Mouse (Mus musculus) E14TG2a.4 (cell line): ENCODE data around the gene 4921524J17Rik.

Experiments used
- H3K27me3 ChIP-seq: 2 replicates; pipeline ENCODE4 v1.6.1; 2014; ENCODE audit warnings: low read length, control low read depth; ENCODE audit not compliant: insufficient read depth
- H3K36me3 ChIP-seq: 2 replicates; pipeline ENCODE4 v1.6.1; 2014; ENCODE audit warnings: low read length, control low read depth; ENCODE audit not compliant: insufficient read depth
- H3K4me1 ChIP-seq: replicated peaks from 2 replicates; pipeline ENCODE4 v1.6.1; 2014; ENCODE audit warnings: low read depth, low read length, control low read depth
- H3K4me3 ChIP-seq: replicated peaks from 2 replicates; pipeline ENCODE4 v1.5.1; 2014; ENCODE audit warnings: mild to moderate bottlenecking, low read length
- H3K9me3 ChIP-seq: 2 replicates; pipeline ENCODE4 v1.6.1; 2014; ENCODE audit warnings: low read length, control low read depth
- CTCF ChIP-seq: conservative IDR thresholded peaks from 2 replicates; pipeline ENCODE4 v1.5.1; 2014; ENCODE audit warnings: low read length
- NANOG ChIP-seq: IDR thresholded peaks from 2 replicates; pipeline ENCODE4 v1.6.1; 2014; ENCODE audit warnings: borderline replicate concordance, low read length, mixed read lengths
- POU5F1 ChIP-seq: IDR thresholded peaks from 2 replicates; pipeline ENCODE4 v1.6.1; 2014; ENCODE audit warnings: low read length, borderline replicate concordance

Gene 4921524J17Rik

DNA sequence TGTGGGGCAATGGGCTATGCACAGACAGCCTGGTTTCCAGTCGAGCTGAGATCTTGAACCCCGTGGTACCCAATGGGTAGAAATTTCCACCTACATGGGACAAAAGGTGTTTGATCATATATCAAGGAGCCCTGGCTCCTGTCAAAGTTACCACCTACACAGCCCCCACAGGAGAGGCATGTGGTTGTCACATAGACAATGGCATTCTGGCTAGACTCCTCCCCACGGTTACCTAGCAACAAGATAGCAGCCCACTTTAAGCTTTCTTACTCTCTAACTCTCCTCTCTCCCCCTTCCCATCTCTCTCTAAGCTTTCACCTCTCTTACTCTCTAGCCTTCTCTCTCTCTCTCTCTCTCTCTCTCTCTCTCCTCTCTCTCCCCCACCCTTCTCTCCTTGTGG lies 27.2 kb downstream of the 4921524J17Rik start:
- peaks cover 17% of the 10 kb centered on the region for H3K36me3 ChIP-seq
- H3K9me3 ChIP-seq = no peaks in the 10 kb centered on the region
- H3K4me1 ChIP-seq = peaks cover 11% of the 10 kb centered on the region
- no peaks in the 10 kb centered on the region for H3K27me3 ChIP-seq
- H3K4me3 ChIP-seq = no peak overlapping the region
- no peak for TF ChIP-seq POU5F1
- TF ChIP-seq CTCF = no peak
- TF ChIP-seq NANOG = no peak

DNA sequence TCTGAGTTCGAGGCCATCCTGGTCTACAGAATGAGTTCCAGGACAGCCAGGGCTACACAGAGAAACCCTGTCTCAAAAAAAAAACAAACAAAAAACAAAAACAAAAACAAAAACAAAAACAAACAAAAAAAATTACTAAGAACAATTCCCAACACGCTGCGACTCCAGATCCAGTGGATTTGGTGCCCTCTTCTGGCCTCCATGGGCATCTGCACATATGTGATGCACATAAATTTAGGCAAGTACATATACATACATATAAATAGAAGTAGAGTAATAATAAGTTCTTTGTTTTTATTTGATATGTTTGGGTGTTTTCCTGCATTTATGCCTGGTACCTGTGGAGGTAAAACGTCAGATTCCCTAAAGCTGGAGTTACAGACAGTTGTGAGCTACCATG lies 34.1 kb downstream of the 4921524J17Rik start:
- Histone ChIP-seq H3K4me3 (no peak overlapping the region), H3K27me3 (0 out of 2 replicates have a peak, but pooled peaks cover 3% of the 10 kb centered on the region), H3K36me3 (no peaks in the 10 kb centered on the region), H3K4me1 (0 out of 2 replicates have a peak, but pooled peaks cover 5% of the 10 kb centered on the region), H3K9me3 (no peaks in the 10 kb centered on the region)
- TF ChIP-seq POU5F1 = no peak
- TF ChIP-seq CTCF = peak; percentile 18; the same call in 1 of the 2 replicates

DNA sequence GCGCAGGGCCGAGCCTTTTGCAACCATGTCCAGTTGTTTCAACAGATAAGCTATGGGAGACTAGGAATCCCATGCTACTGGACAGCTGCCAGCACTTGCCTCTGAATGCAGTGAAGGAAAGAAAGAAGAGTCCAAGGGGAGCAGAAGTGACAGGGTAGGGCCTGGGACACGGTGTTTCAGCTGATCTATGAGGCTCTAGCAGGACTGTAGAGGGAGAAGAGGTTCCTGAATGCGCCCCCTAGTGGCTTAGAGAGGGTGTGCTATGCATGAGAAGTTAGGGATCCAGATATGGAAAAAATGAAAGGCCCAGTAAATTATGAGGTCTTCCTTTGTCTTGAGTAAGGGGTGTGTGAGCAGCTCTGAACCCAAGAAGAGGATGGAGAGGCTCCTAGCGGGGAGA lies 35.1 kb downstream of the 4921524J17Rik start:
- peak; percentile 80 for TF ChIP-seq CTCF
- TF ChIP-seq NANOG = no peak
- Histone ChIP-seq H3K9me3 (no peaks in the 10 kb centered on the region), H3K4me1 (0 out of 2 replicates have a peak, but pooled peaks cover 5% of the 10 kb centered on the region), H3K36me3 (no peaks in the 10 kb centered on the region), H3K4me3 (no peak overlapping the region), H3K27me3 (0 out of 2 replicates have a peak, but pooled peaks cover 3% of the 10 kb centered on the region)

DNA sequence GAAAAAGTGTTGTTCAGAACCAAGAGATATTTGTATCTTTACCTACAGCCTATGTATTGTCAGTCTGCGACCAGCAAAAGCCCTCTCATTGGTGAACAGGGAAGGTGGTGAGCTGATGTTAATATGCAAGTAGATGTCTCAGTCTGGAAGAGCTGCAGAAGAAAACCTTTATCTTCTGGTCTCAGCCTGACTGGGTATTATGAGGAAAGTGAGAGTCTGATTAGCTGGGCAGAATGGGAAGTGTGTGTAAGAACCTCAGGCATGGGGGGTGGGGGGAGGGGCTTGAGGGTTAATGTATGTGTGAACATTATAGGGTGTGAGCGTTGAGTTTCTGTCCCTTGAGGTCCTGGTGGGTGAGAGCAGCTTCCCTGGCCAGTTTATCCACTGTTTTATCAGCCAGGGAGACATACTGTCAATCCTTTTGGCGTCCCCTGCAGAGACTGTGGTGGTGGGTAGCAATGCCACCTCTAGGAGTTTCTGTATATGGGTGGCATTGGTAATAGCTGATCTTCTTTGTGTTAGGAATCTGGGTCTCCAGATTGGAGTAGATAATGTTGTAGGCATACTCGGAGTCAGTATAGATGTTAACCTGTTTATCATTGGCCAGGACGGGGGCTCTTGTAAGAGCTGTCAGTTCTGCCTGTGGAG lies 36.1 kb downstream of the 4921524J17Rik start:
- no peaks in the 10 kb centered on the region for H3K36me3 ChIP-seq
- 0 out of 2 replicates have a peak, but pooled peaks cover 3% of the 10 kb centered on the region for H3K27me3 ChIP-seq
- 0 out of 2 replicates have a peak, but pooled peaks cover 5% of the 10 kb centered on the region for H3K4me1 ChIP-seq
- no peak for TF ChIP-seq NANOG
- no peak for TF ChIP-seq CTCF
- no peak for TF ChIP-seq POU5F1
- no peaks in the 10 kb centered on the region for H3K9me3 ChIP-seq
- no peak overlapping the region for H3K4me3 ChIP-seq

DNA sequence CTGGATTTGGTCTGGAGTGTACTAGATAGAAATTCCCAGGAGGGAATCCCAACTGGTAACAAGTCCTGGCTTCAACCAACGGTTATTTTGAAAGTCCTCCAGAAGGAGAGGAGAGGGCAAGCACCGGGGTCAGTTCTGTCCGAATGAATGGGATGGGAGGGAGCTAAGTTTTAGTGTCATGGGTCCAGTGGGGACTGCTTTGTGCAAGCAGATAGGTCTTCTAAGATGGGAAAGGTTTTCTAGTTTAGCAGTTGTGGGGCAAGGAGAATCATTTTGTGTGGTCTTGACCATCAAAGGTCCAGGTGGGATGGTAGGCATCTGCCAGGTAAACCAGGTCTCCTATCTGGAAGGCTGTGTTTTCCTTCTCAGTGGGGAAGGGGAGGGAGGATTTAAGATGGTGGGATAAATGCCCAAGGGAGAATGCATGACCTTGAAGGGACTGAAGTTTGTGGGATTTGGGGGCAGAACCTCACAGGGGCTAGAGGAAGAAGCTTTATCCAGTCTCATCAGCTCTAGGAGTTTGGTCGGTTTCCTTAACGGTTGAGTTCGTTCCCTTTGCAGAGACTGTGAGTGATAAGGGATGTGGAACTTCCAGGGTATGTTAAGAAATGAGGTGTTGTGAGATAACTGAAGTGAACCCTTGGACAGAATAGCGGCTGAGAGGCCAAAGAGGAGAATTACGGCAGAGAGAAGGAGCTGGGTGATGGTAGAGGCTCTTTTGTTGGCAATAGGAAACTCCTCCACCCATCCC lies 36.8 kb downstream of the 4921524J17Rik start:
- H3K4me1 ChIP-seq = 0 out of 2 replicates have a peak, but pooled peaks cover 5% of the 10 kb centered on the region
- no peaks in the 10 kb centered on the region for H3K36me3 ChIP-seq
- H3K4me3 ChIP-seq = no peak overlapping the region

DNA sequence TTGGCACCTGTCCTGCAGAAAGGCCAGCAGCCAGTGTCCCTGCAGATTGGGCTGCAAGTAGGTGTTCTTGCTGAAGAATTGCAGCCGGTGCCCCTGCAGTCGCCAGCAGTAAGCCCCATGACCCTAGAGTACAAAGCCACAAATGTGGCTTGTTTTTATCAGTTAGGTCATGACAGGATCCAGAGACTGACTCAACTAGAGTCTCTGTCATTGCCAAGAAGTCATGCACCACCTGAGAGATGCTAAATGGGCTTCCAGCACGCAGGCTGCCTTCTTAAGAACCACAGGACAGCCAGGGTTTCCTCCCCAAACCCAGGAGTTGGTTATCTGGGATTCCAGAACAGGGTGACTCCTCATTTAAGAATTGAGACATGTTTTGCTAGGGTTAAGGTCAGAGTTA lies 37.6 kb downstream of the 4921524J17Rik start:
- H3K27me3 ChIP-seq = 0 out of 2 replicates have a peak, but pooled peaks cover 3% of the 10 kb centered on the region
- no peak for TF ChIP-seq CTCF
- no peaks in the 10 kb centered on the region for H3K36me3 ChIP-seq
- no peaks in the 10 kb centered on the region for H3K9me3 ChIP-seq
- H3K4me1 ChIP-seq = 0 out of 2 replicates have a peak, but pooled peaks cover 5% of the 10 kb centered on the region
- no peak overlapping the region for H3K4me3 ChIP-seq

More for the DNA sequence above, 36.8 kb downstream of the 4921524J17Rik start:
- Histone ChIP-seq H3K9me3 (no peaks in the 10 kb centered on the region), H3K27me3 (0 out of 2 replicates have a peak, but pooled peaks cover 3% of the 10 kb centered on the region)
- TF ChIP-seq CTCF (no peak), NANOG (no peak), POU5F1 (no peak)

DNA sequence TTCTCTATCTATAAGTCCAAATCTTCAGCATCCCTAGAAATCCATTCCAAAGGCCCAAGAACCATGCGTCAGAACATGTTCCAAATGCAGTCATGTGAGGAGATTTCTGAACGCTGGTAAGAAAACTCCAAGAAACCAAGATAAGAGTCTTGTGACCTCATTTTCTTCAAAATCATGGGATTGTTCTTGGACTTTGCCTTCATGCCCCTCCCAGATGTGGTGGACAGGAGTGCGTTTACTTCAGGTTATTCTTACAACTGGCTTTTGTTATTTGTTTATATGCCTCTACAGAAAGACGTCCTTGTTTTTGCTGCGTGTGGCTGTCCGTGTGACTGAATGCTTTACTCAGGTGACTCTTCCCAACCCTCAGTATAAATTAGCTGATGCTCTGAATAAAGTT lies 39.4 kb downstream of the 4921524J17Rik start:
- no peak overlapping the region for H3K4me3 ChIP-seq
- H3K9me3 ChIP-seq = no peaks in the 10 kb centered on the region
- H3K27me3 ChIP-seq = 0 out of 2 replicates have a peak, but pooled peaks cover 3% of the 10 kb centered on the region
- no peak for TF ChIP-seq NANOG
- no peak for TF ChIP-seq POU5F1
- TF ChIP-seq CTCF = no peak
- 0 out of 2 replicates have a peak, but pooled peaks cover 5% of the 10 kb centered on the region for H3K4me1 ChIP-seq
- H3K36me3 ChIP-seq = no peaks in the 10 kb centered on the region

DNA sequence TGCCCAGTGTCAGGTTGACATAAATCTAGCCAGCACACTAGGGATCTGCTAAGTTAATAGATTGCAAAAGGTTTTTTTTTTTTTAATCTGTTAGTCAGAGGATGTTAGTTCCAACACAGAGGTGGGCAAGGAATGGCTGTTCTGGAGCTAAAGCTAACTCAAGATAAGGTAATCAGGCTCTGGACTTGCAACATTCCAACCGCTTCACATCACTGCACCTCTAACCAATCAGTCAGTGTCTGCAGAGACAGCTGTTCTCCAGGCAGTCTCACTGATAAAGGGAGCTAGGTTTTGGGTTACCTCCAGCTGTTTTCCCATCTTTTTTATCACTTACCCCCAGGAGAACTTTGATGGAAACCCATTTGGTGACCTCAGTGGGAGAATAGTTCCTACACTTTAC lies 41.2 kb downstream of the 4921524J17Rik start:
- TF ChIP-seq POU5F1 = no peak
- no peak for TF ChIP-seq CTCF
- TF ChIP-seq NANOG = no peak
- H3K4me3 ChIP-seq = no peak overlapping the region
- H3K27me3 ChIP-seq = 0 out of 2 replicates have a peak, but pooled peaks cover 3% of the 10 kb centered on the region
- H3K4me1 ChIP-seq = no peaks in the 10 kb centered on the region
- no peaks in the 10 kb centered on the region for H3K36me3 ChIP-seq
- H3K9me3 ChIP-seq = no peaks in the 10 kb centered on the region

DNA sequence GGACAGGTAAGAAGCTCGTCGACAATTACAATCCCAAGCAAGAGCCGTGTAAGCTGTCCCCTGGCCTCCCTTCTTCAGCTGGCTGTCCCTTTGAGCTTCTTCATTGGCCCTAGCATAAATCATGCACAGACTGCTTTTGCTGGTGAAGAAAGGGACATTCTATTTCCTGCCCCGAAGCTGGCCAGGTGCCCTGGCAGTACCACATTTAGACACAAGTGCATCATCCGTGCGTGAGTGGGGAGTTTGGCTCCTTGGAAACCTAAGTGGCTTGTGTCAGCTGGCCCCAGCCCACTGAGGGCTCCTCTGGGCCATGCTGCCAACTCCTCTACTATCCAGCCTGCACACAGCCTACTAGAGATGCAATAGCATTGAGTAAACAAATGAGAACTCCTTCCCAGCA lies 46.4 kb downstream of the 4921524J17Rik start, which contains the start of gene Mylk3:
Mylk3 (minus strand) TSS at position 141 of the 400 bp plus-strand sequence.
- Histone ChIP-seq H3K4me1 (no peaks in the 10 kb centered on the region), H3K9me3 (no peaks in the 10 kb centered on the region)
- TF ChIP-seq NANOG = no peak
- TF ChIP-seq POU5F1 = no peak
- TF ChIP-seq CTCF = no peak

More for the DNA sequence above, 46.4 kb downstream of the 4921524J17Rik start, which contains the start of gene Mylk3:
- H3K4me3 ChIP-seq = no peak within 1 kb of the TSS
- H3K27me3 ChIP-seq = no peaks in the 10 kb centered on the region; the same call in 1 of the 2 replicates
- H3K36me3 ChIP-seq = no peaks in the 10 kb centered on the region
